Mouse (Mus musculus) inflammation-experienced regulatory T-cells, adult 6 months (primary cell): ENCODE results near the gene Abcc12. TPM values are rescaled to one million over a fixed set of nuclear protein-coding genes. Genes with fewer than 3 reads are reported as not detected.

Source experiments
- ATAC-seq: one replicate; pipeline ENCODE4 v1.8.0; 2017
- polyA plus RNA-seq, 3 experiments: library from polyadenylated mRNA; unstranded; fragments of 100-300 nt; shearing (Covaris generic); gene quantifications; one replicate each; pipeline ENCODE4 v1.2.1; 2017

Gene Abcc12
- polyA plus RNA-seq, 3 experiments from 2014 or later, result not detected

- no peak for ATAC-seq
Observed at GRCm38 (mm10) chr8:86578076-86578475, 2.4 kb downstream of the Abcc12 start.

GRCm38 (mm10) chr8:86577547-86577946 is 2.9 kb downstream of the Abcc12 start:
- no peak for ATAC-seq

GRCm38 (mm10) chr8:86563674-86564073 is 16.8 kb downstream of the Abcc12 start:
- ATAC-seq, result no peak

GRCm38 (mm10) chr8:86561737-86562136 is 18.7 kb downstream of the Abcc12 start:
- ATAC-seq, result no peak

GRCm38 (mm10) chr8:86560688-86561065 is 19.8 kb downstream of the Abcc12 start:
- ATAC-seq, result no peak

GRCm38 (mm10) chr8:86559947-86560687 is 20.4 kb downstream of the Abcc12 start:
- ATAC-seq, result no peak

GRCm38 (mm10) chr8:86557186-86558045 is 23.1 kb downstream of the Abcc12 start:
- ATAC-seq, result no peak

GRCm38 (mm10) chr8:86555564-86555963 is 24.9 kb downstream of the Abcc12 start:
- no peak for ATAC-seq

GRCm38 (mm10) chr8:86554220-86554891 is 26.1 kb downstream of the Abcc12 start:
- ATAC-seq, result no peak

GRCm38 (mm10) chr8:86550516-86550915 is 30.0 kb downstream of the Abcc12 start:
- ATAC-seq, result no peak

GRCm38 (mm10) chr8:86546001-86546400 is 34.5 kb downstream of the Abcc12 start:
- no peak for ATAC-seq

- no peak for ATAC-seq
Observed at GRCm38 (mm10) chr8:86540906-86541305, 39.6 kb downstream of the Abcc12 start.

GRCm38 (mm10) chr8:86540376-86540775 is 40.1 kb downstream of the Abcc12 start:
- ATAC-seq, result no peak

- ATAC-seq, result no peak
Observed at GRCm38 (mm10) chr8:86536663-86536987, 43.9 kb downstream of the Abcc12 start.

GRCm38 (mm10) chr8:86535791-86536662 is 44.5 kb downstream of the Abcc12 start:
- no peak for ATAC-seq

- ATAC-seq, result no peak
Observed at GRCm38 (mm10) chr8:86535068-86535560, 45.4 kb downstream of the Abcc12 start.

GRCm38 (mm10) chr8:86529714-86530113 is 50.8 kb downstream of the Abcc12 start:
- no peak for ATAC-seq

- no peak for ATAC-seq
Observed at GRCm38 (mm10) chr8:86527336-86528029, 53.0 kb downstream of the Abcc12 start.

GRCm38 (mm10) chr8:86526808-86527207 is 53.7 kb downstream of the Abcc12 start:
- ATAC-seq, result no peak

GRCm38 (mm10) chr8:86514203-86514602 is 66.3 kb downstream of the Abcc12 start:
- ATAC-seq, result no peak

GRCm38 (mm10) chr8:86512886-86513285 is 67.6 kb downstream of the Abcc12 start:
- ATAC-seq, result no peak
